Mouse (Mus musculus) kidney, adult 2 months (tissue): ENCODE measurements around the gene Gm17349.
A peak's percentile ranks its signal among the peaks of the same experiment; 100 is the strongest.

Experiments used
- CTCF ChIP-seq: fragments of 200-500 bp; conservative IDR thresholded peaks from 2 replicates; pipeline ENCODE4 v1.5.1; 2011; ENCODE audit warnings: low read depth, mild to moderate bottlenecking, control low read depth, low read length, moderate library complexity, mixed read lengths; ENCODE audit not compliant: insufficient read depth, insufficient read length
- POLR2A ChIP-seq: fragments of 200-500 bp; IDR thresholded peaks from one replicate; pipeline ENCODE4 v1.6.1; 2011; ENCODE audit warnings: low read depth, low read length, control low read depth

DNA sequence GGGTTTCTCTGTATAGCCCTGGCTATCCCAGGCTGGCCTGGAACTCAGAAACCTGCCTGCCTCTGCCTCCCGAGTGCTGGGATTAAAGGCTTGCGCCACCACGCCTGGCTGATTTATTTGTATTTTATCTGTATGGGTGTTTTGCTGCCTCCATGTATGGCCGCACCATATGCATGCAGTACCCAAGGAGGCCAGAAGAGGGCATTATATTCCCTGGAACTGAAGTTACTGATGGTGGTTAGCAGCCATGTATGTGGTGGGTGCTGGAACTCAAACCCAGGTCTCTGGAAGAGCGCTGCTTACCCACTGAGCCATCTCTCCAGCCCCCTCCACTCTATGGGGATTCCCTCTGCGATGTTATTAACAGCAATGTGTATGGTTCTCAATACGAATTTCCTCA lies 22.4 kb downstream of the Gm17349 start:
- TF ChIP-seq POLR2A (no peak), CTCF (peak; percentile 35; the same call in 1 of the 2 replicates)
